Mouse (Mus musculus) ES-E14 (cell line): ENCODE results near the gene Tanc2. TPM values are rescaled to one million over a fixed set of nuclear protein-coding genes. Genes with fewer than 3 reads are reported as not detected.

Experiments used
- DNase-seq: peaks from one replicate; pipeline ENCODE4 v3.0.0-alpha.2; 2013; ENCODE audit warnings: low read depth, low spot score
- H3K27ac ChIP-seq: 2 replicates; pipeline ENCODE4 v1.5.1; 2012; ENCODE audit warnings: low read depth, mild to moderate bottlenecking, low read length, moderate library complexity, mixed read lengths; ENCODE audit not compliant: poor library complexity, insufficient read depth, severe bottlenecking
- H3K36me3 ChIP-seq: 2 replicates; pipeline ENCODE4 v1.6.1; 2012; ENCODE audit warnings: mild to moderate bottlenecking, low read length, moderate library complexity, mixed read lengths; ENCODE audit not compliant: control insufficient read depth, poor library complexity, insufficient read depth, severe bottlenecking
- H3K4me1 ChIP-seq, 2 experiments: fragments of 150-350 bp in 1 of 2; sonication (generic) in 1 of 2; 2 replicates each; pipeline ENCODE4 v1.6.1; 2012; ENCODE audit warnings: low read length in 2 of 2, mild to moderate bottlenecking in 1 of 2, mixed read lengths in 1 of 2; ENCODE audit not compliant: control insufficient read depth in 2 of 2, insufficient read depth in 2 of 2, poor library complexity in 1 of 2
- H3K4me3 ChIP-seq, 2 experiments: fragments of 150-350 bp in 1 of 2; sonication (generic) in 1 of 2; 2 replicates each; pipeline ENCODE4 v1.5.1; 2012; ENCODE audit warnings: low read length in 2 of 2, low read depth in 1 of 2, mild to moderate bottlenecking in 1 of 2, mixed read lengths in 1 of 2; ENCODE audit not compliant: insufficient read depth in 1 of 2, poor library complexity in 1 of 2, severe bottlenecking in 1 of 2
- H3K9ac ChIP-seq: 2 replicates; pipeline ENCODE4 v1.6.1; 2012; ENCODE audit warnings: low read depth, mild to moderate bottlenecking, low read length, mixed read lengths; ENCODE audit not compliant: poor library complexity, insufficient read depth, severe bottlenecking
- H3K9me3 ChIP-seq: fragments of 150-350 bp; sonication (generic); 2 replicates; pipeline ENCODE4 v1.6.1; 2012; ENCODE audit warnings: low read depth, mild to moderate bottlenecking, low read length; ENCODE audit not compliant: control insufficient read depth, insufficient read depth
- CHD2 ChIP-seq: IDR thresholded peaks from 2 replicates; pipeline ENCODE4 v1.6.1; 2014; ENCODE audit warnings: mild to moderate bottlenecking, low read depth, low read length, inconsistent platforms
- HCFC1 ChIP-seq: IDR thresholded peaks from 2 replicates; pipeline ENCODE4 v1.6.1; 2012; ENCODE audit warnings: low read length, inconsistent platforms, borderline replicate concordance; ENCODE audit not compliant: insufficient read depth
- MAFK ChIP-seq: IDR thresholded peaks from 2 replicates; pipeline ENCODE4 v1.6.1; 2014; ENCODE audit warnings: mild to moderate bottlenecking, low read depth, low read length, inconsistent platforms; ENCODE audit not compliant: insufficient read depth
- ZC3H11A ChIP-seq: IDR thresholded peaks from 2 replicates; pipeline ENCODE4 v1.6.1; 2012; ENCODE audit warnings: low read depth, mild to moderate bottlenecking, inconsistent platforms, low read length, borderline replicate concordance
- ZNF384 ChIP-seq: IDR thresholded peaks from 2 replicates; pipeline ENCODE4 v1.6.1; 2012; ENCODE audit warnings: low read depth, low read length, inconsistent platforms
- in situ Hi-C, 2 experiments: fragments of 600-800 bp; cut with MboI; formaldehyde crosslinking; loops; one replicate each; pipeline ENCODE4 v1.15.1; 2025; ENCODE audit warnings: low sequenced_read_pairs in 2 of 2, inconsistent platforms in 1 of 2; ENCODE audit not compliant: unreplicated experiment in 2 of 2
- total RNA-seq: library from RNA; depleted of rRNA; stranded (reverse); fragments of 300-350 nt; gene quantifications from 2 replicates; pipeline ENCODE4 v1.2.3, GENCODE M21; 2012

Tanc2 gene
- total RNA-seq, 1 experiment = 5.8 TPM

- DNase-seq = no peak
- Histone ChIP-seq H3K36me3 (peaks cover 3% of the 10 kb centered on the region; the same call in 1 of the 2 replicates), H3K9ac (no peak overlapping the region), H3K9me3 (no peaks in the 10 kb centered on the region), H3K4me3 (no peak overlapping the region), H3K27ac (no peak overlapping the region), H3K4me1 (peaks cover 0 to 3% of the 10 kb centered on the region in 2 experiments; a peak in 1 of 4 replicates)
- TF ChIP-seq ZNF384 = no peak
- in situ Hi-C loops = no loop called here
These were observed 346.4 kb downstream of the Tanc2 start for GRCm38 (mm10) chr11:105936200-105936599.

- no peak overlapping the region for H3K27ac ChIP-seq
- no peak for DNase-seq
- TF ChIP-seq MAFK (no peak), ZC3H11A (no peak), HCFC1 (no peak), ZNF384 (no peak), CHD2 (no peak)
- in situ Hi-C loops = no loop called here
- no peak overlapping the region for H3K9ac ChIP-seq
- no peak overlapping the region for H3K4me3 ChIP-seq
- H3K9me3 ChIP-seq = no peaks in the 10 kb centered on the region
- H3K36me3 ChIP-seq = peaks cover 3% of the 10 kb centered on the region; the same call in 1 of the 2 replicates
- H3K4me1 ChIP-seq = peaks cover 0 to 3% of the 10 kb centered on the region in 2 experiments; a peak in 1 of 4 replicates
These were observed 347.2 kb downstream of the Tanc2 start for GRCm38 (mm10) chr11:105936974-105937373.

GRCm38 (mm10) chr11:105938771-105939170, 349.0 kb downstream of the Tanc2 start:
- Histone ChIP-seq H3K9me3 (no peaks in the 10 kb centered on the region), H3K27ac (no peak overlapping the region), H3K36me3 (peaks cover 3% of the 10 kb centered on the region; the same call in 1 of the 2 replicates), H3K4me3 (no peak overlapping the region), H3K4me1 (peaks cover 0 to 7% of the 10 kb centered on the region in 2 experiments; a peak in 1 of 4 replicates), H3K9ac (no peak overlapping the region)
- no peak for DNase-seq
- in situ Hi-C loops = no loop called here
- TF ChIP-seq MAFK = no peak
- TF ChIP-seq HCFC1 = no peak
- TF ChIP-seq ZC3H11A = no peak
- peak; percentile 68; the same call in 1 of the 2 replicates for TF ChIP-seq ZNF384

GRCm38 (mm10) chr11:105941973-105942372, 352.2 kb downstream of the Tanc2 start:
- no peak overlapping the region for H3K4me3 ChIP-seq
- TF ChIP-seq HCFC1 = no peak
- no peak for TF ChIP-seq ZNF384
- no peak for TF ChIP-seq CHD2
- TF ChIP-seq MAFK = no peak
- no peak for TF ChIP-seq ZC3H11A
- no peak overlapping the region for H3K27ac ChIP-seq
- H3K9ac ChIP-seq = no peak overlapping the region
- in situ Hi-C loops = no loop called here
- no peaks in the 10 kb centered on the region for H3K36me3 ChIP-seq
- no peaks in the 10 kb centered on the region for H3K9me3 ChIP-seq
- peaks cover 0 to 13% of the 10 kb centered on the region in 2 experiments; a peak in 1 of 4 replicates for H3K4me1 ChIP-seq
- DNase-seq = no peak
